In the genomic region with DNA sequence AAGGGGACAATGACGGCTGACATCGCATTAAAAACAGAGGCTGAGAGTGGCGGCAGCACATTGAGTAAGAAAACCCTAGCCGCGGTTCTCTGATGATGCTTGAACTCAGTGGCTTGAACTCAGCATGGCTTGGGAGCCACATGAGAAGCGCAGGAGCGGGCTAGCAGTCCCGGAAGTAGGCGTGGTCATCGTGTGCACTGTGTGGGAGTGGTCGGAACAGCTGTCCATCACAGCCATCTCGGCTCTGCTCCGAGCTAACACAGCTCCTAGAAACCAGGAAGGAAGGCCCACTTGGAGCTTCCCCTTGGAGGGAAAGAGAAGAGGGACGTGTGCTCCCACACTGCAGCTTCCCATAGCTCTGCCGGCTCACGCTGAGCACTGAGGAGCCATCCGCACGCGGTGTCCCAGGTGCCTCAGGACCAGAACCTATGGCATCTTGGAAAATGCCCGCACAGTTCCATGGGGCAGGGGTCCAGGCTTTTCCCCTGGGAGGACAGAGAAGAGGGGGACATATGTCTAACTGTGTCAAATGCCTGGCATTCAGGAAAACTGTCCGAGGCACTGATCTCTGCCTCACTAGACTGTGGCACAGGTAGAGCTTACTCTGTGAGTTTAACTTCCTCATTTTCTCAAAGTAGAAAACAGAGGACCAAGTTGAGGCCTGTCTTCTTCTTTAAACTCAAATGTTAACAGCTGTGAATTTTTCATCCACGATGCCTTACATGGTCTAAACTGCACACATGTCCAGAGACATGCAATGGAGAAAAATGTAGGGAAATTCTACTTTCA, we compare ENCODE assay signal across 8 mouse cellular contexts. TPM values are rescaled to one million over a fixed set of nuclear protein-coding genes. Genes with fewer than 3 reads are reported as not detected.
A peak's percentile ranks its signal among the peaks of the same experiment; 100 is the strongest.
DNase-seq lines count a peak whose midpoint lies in the region; ATAC-seq and TF ChIP-seq lines count a peak whose summit lies in the region.

No protein-coding gene starts in this region.

- peaks cover 59% of the 10 kb centered on the region for H3K36me3 ChIP-seq in embryonic facial prominence, embryonic 10.5 days (replicated peaks)
- H3K36me3 ChIP-seq in intestine, embryonic 15.5 days, result peaks cover 10% of the 10 kb centered on the region; the same call in 1 of the 2 replicates
- H3K36me3 ChIP-seq in lung, embryonic 14.5 days (ENCODE audit: insufficient read depth), result peaks cover 16% of the 10 kb centered on the region; the same call in 1 of the 2 replicates
- H3K36me3 ChIP-seq in splenic B cell, adult 2 months (ENCODE audit: control insufficient read depth, insufficient read depth, low read length, poor library complexity, severe bottlenecking), result no peaks in the 10 kb centered on the region

- 0 out of 2 replicates have a peak, but pooled peaks cover 6% of the 10 kb centered on the region for H3K9me3 ChIP-seq in embryonic facial prominence, embryonic 10.5 days
- H3K9me3 ChIP-seq in intestine, embryonic 15.5 days, result no peaks in the 10 kb centered on the region
- H3K9me3 ChIP-seq in lung, embryonic 14.5 days (ENCODE audit: low read depth, low read length), result no peaks in the 10 kb centered on the region

- peak; percentile 98 for ATAC-seq in intestine, embryonic 15.5 days
- peak; percentile 98 for ATAC-seq in lung, embryonic 14.5 days (ENCODE audit: insufficient read depth)

- DNase-seq in adrenal gland, postnatal 14 days, result peak; percentile 39
- no peak for DNase-seq in adrenal gland, postnatal 4 days (ENCODE audit: low spot score in 2 of 2)
- DNase-seq in embryonic facial prominence, embryonic 10.5 days (ENCODE audit: low spot score), result peak; percentile 81
- DNase-seq in lung, embryonic 14.5 days, result peak; percentile 90
- DNase-seq in splenic B cell, adult 2 months (ENCODE audit: low read depth, low spot score), result peak; percentile 40
- no peak for DNase-seq in cerebellum, adult 8-10 months
- no peak for DNase-seq in spleen, adult 12 weeks (ENCODE audit: low spot score)

- peak overlapping the region; percentile 43 for H3K4me3 ChIP-seq in embryonic facial prominence, embryonic 10.5 days
- H3K4me3 ChIP-seq in intestine, embryonic 15.5 days (replicated peaks), result no peak overlapping the region
- H3K4me3 ChIP-seq in lung, embryonic 14.5 days (ENCODE audit: low read depth, low read length), result no peak overlapping the region

- H3K27me3 ChIP-seq in embryonic facial prominence, embryonic 10.5 days (replicated peaks; ENCODE audit: low read depth, poor library complexity, severe bottlenecking), result no peaks in the 10 kb centered on the region
- no peaks in the 10 kb centered on the region for H3K27me3 ChIP-seq in intestine, embryonic 15.5 days (replicated peaks)
- H3K27me3 ChIP-seq in lung, embryonic 14.5 days (ENCODE audit: insufficient read depth, low read length), result no peaks in the 10 kb centered on the region
- H3K27me3 ChIP-seq in splenic B cell, adult 2 months (ENCODE audit: control insufficient read depth, insufficient read depth, low read length, poor library complexity, severe bottlenecking), result no peaks in the 10 kb centered on the region

- peaks cover 10% of the 10 kb centered on the region for H3K4me1 ChIP-seq in embryonic facial prominence, embryonic 10.5 days
- H3K4me1 ChIP-seq in intestine, embryonic 15.5 days (replicated peaks), result no peaks in the 10 kb centered on the region
- H3K4me1 ChIP-seq in lung, embryonic 14.5 days (ENCODE audit: insufficient read depth), result no peaks in the 10 kb centered on the region; the same call in 1 of the 2 replicates

- peak overlapping the region; percentile 81 for H3K27ac ChIP-seq in embryonic facial prominence, embryonic 10.5 days (replicated peaks)
- H3K27ac ChIP-seq in intestine, embryonic 15.5 days, result no peak overlapping the region
- no peak overlapping the region; the same call in 1 of the 2 replicates for H3K27ac ChIP-seq in lung, embryonic 14.5 days (ENCODE audit: low read depth)

- WGBS in embryonic facial prominence, embryonic 10.5 days, result 32% methylated on average over 22 of the region's 22 CpGs
- 37% methylated on average over 22 of the region's 22 CpGs for WGBS in intestine, embryonic 15.5 days
- WGBS in lung, embryonic 14.5 days, result 34% methylated on average over 22 of the region's 22 CpGs

- TF ChIP-seq CTCF in lung, embryonic 14.5 days (IDR thresholded peaks at IDR 0.05; ENCODE audit: low read depth), result no peak

- peak overlapping the region; percentile 37 for H3K4me2 ChIP-seq in intestine, embryonic 15.5 days (replicated peaks)
- H3K4me2 ChIP-seq in lung, embryonic 14.5 days, result peak overlapping the region; percentile 50

- no peak overlapping the region for H3K9ac ChIP-seq in intestine, embryonic 15.5 days
- no peak overlapping the region for H3K9ac ChIP-seq in lung, embryonic 14.5 days

RNA-seq across cellular contexts. Expression of gene Katnal1, which starts 43.1 kb away (rescaled TPM):
- 7.2 and 7.6 TPM in 2 replicates for total RNA-seq in adrenal gland, postnatal 14 days (2021)
- 10 to 100 TPM; 10.1 to 12.8 TPM for total RNA-seq in adrenal gland, postnatal 4 days (2021)
- 19.9 and 20.2 TPM in 2 replicates for polyA plus RNA-seq in embryonic facial prominence, embryonic 10.5 days (2016; fragmentation: Nextera tagmentation; extraction: Ambion mirVana)
- polyA plus RNA-seq in intestine, embryonic 15.5 days (2015; fragmentation: Nextera tagmentation; extraction: Ambion mirVana), result 8.1 and 9.5 TPM in 2 replicates
- 13.8 and 14.2 TPM in 2 replicates for polyA plus RNA-seq in lung, embryonic 14.5 days (2014; fragmentation: Nextera tagmentation; extraction: Ambion mirVana)

Comparison
In these comparisons a context has a peak if more than half of its experiments do, and no peak if none do; other contexts are left out.
1. DNase-seq: peak in adrenal gland, postnatal 14 days (single experiment), embryonic facial prominence, embryonic 10.5 days (single experiment), lung, embryonic 14.5 days (single experiment) and splenic B cell, adult 2 months (single experiment); none in adrenal gland, postnatal 4 days (0 of 2), cerebellum, adult 8-10 months (single experiment) and spleen, adult 12 weeks (single experiment).